Mouse (Mus musculus) hindbrain, postnatal 0 days (tissue): Measurements from ENCODE around the gene Gramd2. TPM values are rescaled to one million over a fixed set of nuclear protein-coding genes. Genes with fewer than 3 reads are reported as not detected.
A peak's percentile ranks its signal among the peaks of the same experiment; 100 is the strongest.

Source experiments
- ATAC-seq: fragments of 200-750 bp; cut with Nextera tagmentation; 2 replicates; pipeline ENCODE4 v1.8.0; 2017; ENCODE audit warnings: mild to moderate bottlenecking, moderate TSS enrichment, moderate library complexity
- DNase-seq: peaks from one replicate; pipeline ENCODE4 v3.0.0-alpha.2; 2015; ENCODE audit warnings: low spot score
- H3K27ac ChIP-seq: fragments of 300-500 bp; sonication (generic); 2 replicates; pipeline ENCODE4 v1.5.1; 2014; ENCODE audit warnings: mild to moderate bottlenecking
- H3K27me3 ChIP-seq: fragments of 300-500 bp; sonication (generic); 2 replicates; pipeline ENCODE4 v1.6.1; 2014; ENCODE audit warnings: low read length, mixed read lengths; ENCODE audit not compliant: insufficient read depth
- H3K36me3 ChIP-seq: fragments of 300-500 bp; sonication (generic); 2 replicates; pipeline ENCODE4 v1.6.1; 2014; ENCODE audit warnings: low read length, mixed read lengths; ENCODE audit not compliant: insufficient read depth
- H3K4me1 ChIP-seq: fragments of 300-500 bp; sonication (generic); 2 replicates; pipeline ENCODE4 v1.6.1; 2014; ENCODE audit warnings: antibody characterized with exemption, low read length, mixed read lengths; ENCODE audit not compliant: insufficient read depth
- H3K4me2 ChIP-seq: fragments of 300-500 bp; sonication (generic); 2 replicates; pipeline ENCODE4 v1.6.1; 2014; ENCODE audit warnings: low read depth, mild to moderate bottlenecking, low read length, moderate library complexity, mixed read lengths
- H3K4me3 ChIP-seq: fragments of 300-500 bp; sonication (generic); 2 replicates; pipeline ENCODE4 v1.5.1; 2014; ENCODE audit warnings: low read length
- H3K9ac ChIP-seq: fragments of 300-500 bp; sonication (generic); replicated peaks from 2 replicates; pipeline ENCODE4 v1.6.1; 2014; ENCODE audit warnings: mild to moderate bottlenecking, low read length, moderate library complexity, mixed read lengths
- H3K9me3 ChIP-seq: fragments of 300-500 bp; sonication (generic); 2 replicates; pipeline ENCODE4 v1.6.1; 2016; ENCODE audit warnings: low read length, mixed read lengths
- CTCF ChIP-seq: IDR thresholded peaks from 2 replicates; pipeline ENCODE4 v1.5.1; 2016; ENCODE audit warnings: antibody characterized with exemption, control low read depth, low read depth
- WGBS: fragments of 180-500 bp; shearing (Covaris S2); extraction: QIAGEN DNeasy Blood & Tissue Kit; methylation state at CpG from one replicate; pipeline ENCODE4 v1.1.7; 2014; 5-methylcytosine and 5-hydroxymethylcytosine counted together
- polyA plus RNA-seq: library from polyadenylated mRNA; unstranded; fragments of >200 nt; fragmentation: Nextera tagmentation; extraction: Ambion mirVana; gene quantifications from 2 replicates; pipeline ENCODE4 v1.2.1, GENCODE M21; 2015
- total RNA-seq: library from RNA; depleted of rRNA; stranded (reverse); fragments of >200 nt; gene quantifications from 2 replicates; pipeline ENCODE4 v1.2.3, GENCODE M21; 2014

The Gramd2 gene
- total and polyA plus RNA-seq, 2 experiments from 2014 or later, result 2.9 to 5.0 TPM

DNA sequence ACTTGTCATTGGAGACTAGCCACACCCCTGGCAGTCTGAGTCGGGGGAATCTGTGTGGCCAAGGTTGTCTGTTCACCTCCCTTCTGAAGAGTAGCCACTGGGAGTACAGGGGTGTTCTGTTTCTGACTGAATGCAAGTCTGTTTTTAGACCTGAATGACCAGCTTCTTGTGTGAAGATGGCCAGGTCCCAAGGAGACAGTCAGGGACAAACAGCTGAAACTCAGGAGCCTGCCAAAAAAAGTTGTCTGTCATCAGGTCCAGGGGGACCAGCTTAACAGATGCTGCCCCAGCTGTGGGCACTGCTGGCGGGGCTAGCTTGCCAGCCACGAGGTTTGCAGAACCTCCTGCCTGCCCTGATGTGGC lies 15.5 kb downstream of the Gramd2 start:
- no peak overlapping the region for H3K4me2 ChIP-seq
- ATAC-seq (no peak; the same call in 1 of the 2 replicates), DNase-seq (peak; percentile 44)
- WGBS, result 28% methylated on average over 3 of the region's 3 CpGs
- no peak overlapping the region for H3K4me3 ChIP-seq
- H3K4me1 ChIP-seq, result peaks cover 10% of the 10 kb centered on the region
- H3K27me3 ChIP-seq, result no peaks in the 10 kb centered on the region
- no peaks in the 10 kb centered on the region for H3K36me3 ChIP-seq
- H3K27ac ChIP-seq, result 0 out of 2 replicates have a peak overlapping the region, but pooled peaks have one; percentile 1
- H3K9me3 ChIP-seq, result no peaks in the 10 kb centered on the region
- TF ChIP-seq CTCF, result no peak
- no peak overlapping the region for H3K9ac ChIP-seq

DNA sequence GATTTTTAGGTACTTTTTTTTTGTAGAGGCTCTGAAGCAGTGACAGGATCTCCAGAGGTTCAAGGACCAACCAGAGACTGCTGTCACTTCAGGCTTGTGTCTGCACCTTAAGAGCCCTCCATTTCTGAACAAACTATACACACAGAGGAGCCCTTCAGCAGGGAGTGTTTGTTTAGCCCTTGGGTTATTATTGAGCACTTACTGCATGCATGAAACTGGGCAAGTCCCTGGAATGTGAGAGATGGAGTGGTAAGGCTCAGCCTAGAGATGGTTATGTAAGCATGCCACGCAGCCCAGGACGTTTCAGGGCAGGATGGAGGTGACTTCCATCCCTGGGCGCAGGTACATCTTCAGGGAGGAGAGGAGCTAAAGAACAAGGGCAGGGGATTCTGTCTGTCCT lies 16.4 kb downstream of the Gramd2 start:
- H3K27me3 ChIP-seq, result no peaks in the 10 kb centered on the region
- DNase-seq (no peak), ATAC-seq (no peak)
- H3K9ac ChIP-seq, result no peak overlapping the region
- H3K4me3 ChIP-seq, result no peak overlapping the region
- H3K36me3 ChIP-seq, result no peaks in the 10 kb centered on the region
- WGBS, result 90% methylated on average over 3 of the region's 3 CpGs
- no peak overlapping the region for H3K4me2 ChIP-seq
- no peak for TF ChIP-seq CTCF
- no peak overlapping the region for H3K27ac ChIP-seq
- H3K9me3 ChIP-seq, result no peaks in the 10 kb centered on the region
- H3K4me1 ChIP-seq, result peaks cover 10% of the 10 kb centered on the region

DNA sequence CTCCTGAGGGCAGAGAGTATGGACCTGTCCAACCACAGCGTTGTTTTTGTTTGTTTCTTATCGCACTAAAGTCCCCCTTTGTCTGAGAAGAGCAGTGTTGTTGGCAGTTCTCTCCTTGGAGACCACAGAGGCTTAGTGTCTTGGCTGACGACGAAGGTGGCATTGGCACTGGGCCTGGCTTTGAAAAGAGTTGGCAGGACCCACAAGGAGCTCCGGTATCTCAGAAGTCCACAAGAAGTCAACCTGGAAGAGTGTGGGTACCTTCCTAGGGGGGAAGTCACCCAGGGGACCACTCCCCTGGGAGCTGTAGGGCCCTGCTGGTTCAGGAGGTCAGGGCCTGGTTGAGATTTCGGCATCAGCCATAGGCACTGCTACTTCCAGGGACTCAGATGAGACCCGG lies 21.1 kb downstream of the Gramd2 start:
- TF ChIP-seq CTCF, result no peak
- Histone ChIP-seq H3K36me3 (no peaks in the 10 kb centered on the region), H3K27me3 (no peaks in the 10 kb centered on the region), H3K4me3 (no peak overlapping the region), H3K4me1 (no peaks in the 10 kb centered on the region), H3K4me2 (no peak overlapping the region), H3K9ac (no peak overlapping the region), H3K9me3 (no peaks in the 10 kb centered on the region), H3K27ac (no peak overlapping the region)
- ATAC-seq (no peak), DNase-seq (no peak)
- WGBS, result 53% methylated on average over 7 of the region's 7 CpGs

DNA sequence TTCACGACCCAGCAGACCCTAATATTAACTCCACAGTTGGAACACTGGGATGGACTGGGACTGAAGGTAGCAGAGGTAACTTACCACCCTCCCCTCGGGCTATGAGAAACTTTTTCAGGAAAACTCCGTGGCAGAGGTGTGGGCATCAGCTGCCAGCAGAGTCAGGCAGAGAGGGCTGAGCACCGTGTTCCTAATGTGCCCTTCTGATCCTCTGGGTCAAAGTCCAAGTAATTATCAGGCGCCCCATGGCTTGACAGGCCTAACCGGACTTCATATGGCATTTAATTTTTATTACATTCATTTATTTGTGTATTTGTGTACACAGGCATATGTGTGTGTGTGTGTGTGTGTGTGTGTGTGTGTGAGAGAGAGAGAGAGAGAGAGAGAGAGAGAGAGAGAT lies 23.2 kb downstream of the Gramd2 start:
- no peak for TF ChIP-seq CTCF
- WGBS, result 77% methylated on average over 6 of the region's 6 CpGs
- no peak for DNase-seq
- Histone ChIP-seq H3K27me3 (no peaks in the 10 kb centered on the region), H3K36me3 (no peaks in the 10 kb centered on the region), H3K4me2 (no peak overlapping the region), H3K9me3 (no peaks in the 10 kb centered on the region), H3K4me3 (no peak overlapping the region), H3K9ac (no peak overlapping the region), H3K4me1 (no peaks in the 10 kb centered on the region), H3K27ac (no peak overlapping the region)
- no peak for ATAC-seq

GRCm38 (mm10) chr9:59706850-59707825 lies 27.2 kb downstream of the Gramd2 start:
- no peak for ATAC-seq
- no peak for TF ChIP-seq CTCF
- H3K9ac ChIP-seq, result no peak overlapping the region
- no peaks in the 10 kb centered on the region for H3K9me3 ChIP-seq
- H3K27me3 ChIP-seq, result no peaks in the 10 kb centered on the region
- H3K36me3 ChIP-seq, result no peaks in the 10 kb centered on the region
- DNase-seq, result no peak
- no peaks in the 10 kb centered on the region for H3K4me1 ChIP-seq
- H3K27ac ChIP-seq, result no peak overlapping the region
- H3K4me2 ChIP-seq, result no peak overlapping the region
- no peak overlapping the region for H3K4me3 ChIP-seq
- 72% methylated on average over 10 of the region's 10 CpGs for WGBS

GRCm38 (mm10) chr9:59709225-59709624 lies 29.3 kb downstream of the Gramd2 start:
- no peak for DNase-seq
- ATAC-seq, result no peak
- 58% methylated on average over 3 of the region's 3 CpGs for WGBS

More at GRCm38 (mm10) chr9:59709225-59709624, 29.3 kb downstream of the Gramd2 start:
- no peaks in the 10 kb centered on the region for H3K4me1 ChIP-seq
- no peak overlapping the region for H3K4me2 ChIP-seq
- TF ChIP-seq CTCF, result no peak
- H3K9me3 ChIP-seq, result no peaks in the 10 kb centered on the region
- no peak overlapping the region for H3K27ac ChIP-seq
- no peaks in the 10 kb centered on the region for H3K27me3 ChIP-seq
- no peaks in the 10 kb centered on the region for H3K36me3 ChIP-seq
- H3K9ac ChIP-seq, result no peak overlapping the region
- no peak overlapping the region for H3K4me3 ChIP-seq
